Mouse (Mus musculus) heart, adult 18-20 months (tissue): ENCODE data around the gene Itprip. TPM values are rescaled to one million over a fixed set of nuclear protein-coding genes. Genes with fewer than 3 reads are reported as not detected.

Experiments
- DNase-seq, 2 experiments: peaks; one replicate each; pipeline ENCODE4 v3.0.0; 2021 to 2022; ENCODE audit warnings: mixed read lengths in 1 of 2
- total RNA-seq, 2 experiments: library from RNA; stranded (reverse); gene quantifications; 2 replicates each; pipeline ENCODE4 v1.2.3; 2021

The Itprip gene
- total RNA-seq, 2 experiments from 2014 or later, result 8.9 to 9.2 TPM

GRCm38 (mm10) chr19:47885886-47886285 lies 33.2 kb downstream of the Itprip start:
- DNase-seq, result no peak

- peak; percentile 62 to 71 for DNase-seq
These were observed 33.8 kb downstream of the Itprip start for GRCm38 (mm10) chr19:47885191-47885743.

- DNase-seq, result no peak
These were observed 34.6 kb downstream of the Itprip start for GRCm38 (mm10) chr19:47884296-47885085.

- DNase-seq, result no peak
These were observed 36.2 kb downstream of the Itprip start for GRCm38 (mm10) chr19:47882882-47883254.

GRCm38 (mm10) chr19:47882151-47882881 lies 36.8 kb downstream of the Itprip start:
- DNase-seq, result peak; percentile 74 to 92

GRCm38 (mm10) chr19:47881538-47881937 lies 37.6 kb downstream of the Itprip start:
- no peak for DNase-seq

- DNase-seq, result no peak
These were observed 42.8 kb downstream of the Itprip start for GRCm38 (mm10) chr19:47876252-47876651.

GRCm38 (mm10) chr19:47871515-47871914 lies 47.6 kb downstream of the Itprip start:
- DNase-seq, result no peak

- DNase-seq, result no peak
These were observed 48.9 kb downstream of the Itprip start for GRCm38 (mm10) chr19:47870102-47870666.

GRCm38 (mm10) chr19:47869516-47869915 lies 49.6 kb downstream of the Itprip start:
- no peak for DNase-seq

GRCm38 (mm10) chr19:47868951-47869350 lies 50.1 kb downstream of the Itprip start:
- DNase-seq, result no peak

GRCm38 (mm10) chr19:47867628-47868175 lies 51.4 kb downstream of the Itprip start:
- DNase-seq, result no peak

GRCm38 (mm10) chr19:47865353-47865947 lies 53.6 kb downstream of the Itprip start, which contains the start of gene Gsto2:
Gene Gsto2, plus strand, starts transcription at chr19:47865534.
- DNase-seq, result peak; percentile 91 to 97

- no peak for DNase-seq
These were observed 54.4 kb downstream of the Itprip start for GRCm38 (mm10) chr19:47864721-47865120.

- DNase-seq, result no peak
These were observed 55.0 kb downstream of the Itprip start for GRCm38 (mm10) chr19:47864051-47864450.

GRCm38 (mm10) chr19:47862581-47862980 lies 56.5 kb downstream of the Itprip start:
- no peak for DNase-seq

- DNase-seq, result no peak
These were observed 59.9 kb downstream of the Itprip start for GRCm38 (mm10) chr19:47859180-47859579.

- DNase-seq, result no peak
These were observed 60.8 kb downstream of the Itprip start for GRCm38 (mm10) chr19:47857957-47858942.

GRCm38 (mm10) chr19:47854796-47855783 lies 64.0 kb downstream of the Itprip start, which contains the start of gene Gsto1:
Gene Gsto1, plus strand, starts transcription at chr19:47854970.
- peak; percentile 92 to 96 for DNase-seq
